Mouse (Mus musculus) heart, embryonic 12.5 days (tissue): Measurements from ENCODE around the gene Prdx2. TPM values are rescaled to one million over a fixed set of nuclear protein-coding genes. Genes with fewer than 3 reads are reported as not detected.
A peak's percentile ranks its signal among the peaks of the same experiment; 100 is the strongest.

Experiments
- ATAC-seq: fragments of 200-750 bp; cut with Nextera tagmentation; 2 replicates; pipeline ENCODE4 v1.8.0; 2017; ENCODE audit warnings: moderate TSS enrichment, moderate library complexity; ENCODE audit not compliant: insufficient number of reproducible peaks, low FRiP score
- H3K27ac ChIP-seq: fragments of 300-500 bp; sonication (generic); 2 replicates; pipeline ENCODE4 v1.5.1; 2016; ENCODE audit warnings: mild to moderate bottlenecking, moderate library complexity; ENCODE audit not compliant: poor library complexity, severe bottlenecking
- H3K27me3 ChIP-seq: fragments of 300-500 bp; sonication (generic); replicated peaks from 2 replicates; pipeline ENCODE4 v1.6.1; 2016; ENCODE audit warnings: mild to moderate bottlenecking, moderate library complexity
- H3K36me3 ChIP-seq: fragments of 300-500 bp; sonication (generic); 2 replicates; pipeline ENCODE4 v1.6.1; 2016; ENCODE audit warnings: mild to moderate bottlenecking, moderate library complexity
- H3K4me1 ChIP-seq: fragments of 300-500 bp; sonication (generic); replicated peaks from 2 replicates; pipeline ENCODE4 v1.6.1; 2016; ENCODE audit warnings: mild to moderate bottlenecking
- H3K4me2 ChIP-seq: fragments of 300-500 bp; sonication (generic); 2 replicates; pipeline ENCODE4 v1.6.1; 2016; ENCODE audit warnings: mild to moderate bottlenecking, moderate library complexity
- H3K4me3 ChIP-seq: fragments of 300-500 bp; sonication (generic); 2 replicates; pipeline ENCODE4 v1.5.1; 2016; ENCODE audit warnings: mild to moderate bottlenecking
- H3K9ac ChIP-seq: fragments of 300-500 bp; sonication (generic); 2 replicates; pipeline ENCODE4 v1.6.1; 2016; ENCODE audit warnings: mild to moderate bottlenecking, moderate library complexity
- H3K9me3 ChIP-seq: fragments of 300-500 bp; sonication (generic); replicated peaks from 2 replicates; pipeline ENCODE4 v1.6.1; 2016; ENCODE audit warnings: mild to moderate bottlenecking, moderate library complexity
- WGBS: fragments of 180-500 bp; shearing (Covaris S2); methylation state at CpG from one replicate; pipeline ENCODE4 v1.1.7; 2016; 5-methylcytosine and 5-hydroxymethylcytosine counted together
- polyA plus RNA-seq: library from polyadenylated mRNA; unstranded; fragments of >200 nt; fragmentation: Nextera tagmentation; extraction: Ambion mirVana; gene quantifications from 2 replicates; pipeline ENCODE4 v1.2.1, GENCODE M21; 2016

Prdx2 gene
- 638 and 672 TPM in 2 replicates for polyA plus RNA-seq

DNA sequence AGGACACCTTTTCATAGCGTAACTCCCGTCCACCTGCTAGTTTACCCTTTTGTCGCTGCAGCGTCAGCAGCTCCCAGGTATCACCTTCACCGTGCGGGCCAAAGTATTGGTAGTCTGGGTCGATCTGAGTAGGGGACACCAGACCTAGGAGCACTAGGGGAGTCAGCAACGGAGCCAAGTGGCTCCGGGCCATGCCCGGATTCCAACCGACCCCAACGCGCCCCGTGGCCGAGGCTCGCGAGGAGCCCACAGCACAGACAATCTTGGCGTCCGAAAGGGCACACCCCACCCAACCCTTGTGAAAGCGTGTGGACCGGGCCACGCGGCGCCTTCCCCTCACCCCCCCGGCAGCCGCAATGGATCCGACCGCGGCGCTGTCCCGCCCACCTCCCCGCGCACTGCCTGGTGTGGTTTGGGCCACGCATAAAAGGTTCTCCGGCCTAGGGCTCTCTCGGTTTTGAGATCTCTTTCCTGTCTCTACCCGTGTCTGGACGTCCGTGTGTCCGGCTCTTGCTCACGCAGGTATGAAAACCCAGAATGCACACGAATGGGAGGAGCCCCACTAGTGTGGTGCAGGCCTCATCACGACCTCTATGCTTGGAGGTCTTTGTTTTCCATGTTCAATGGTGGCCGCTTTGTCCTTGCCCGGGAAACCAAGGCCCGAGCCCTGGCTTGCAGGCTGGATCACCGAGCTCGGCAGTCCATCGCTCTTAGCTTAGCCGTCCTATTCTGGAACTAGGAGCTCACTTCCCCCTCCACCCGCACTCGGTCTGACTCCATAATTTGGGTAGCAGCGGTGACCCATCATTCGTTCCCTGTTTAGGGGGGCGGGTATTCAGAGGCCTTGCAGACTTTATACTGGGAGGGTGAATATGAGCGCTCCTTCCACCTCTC is at the start of gene Prdx2, which contains the start of the genes Gm49661 and Rnaseh2a:
TSS of gene Prdx2 (plus strand) at position 347 of the 894 bp plus-strand sequence.
TSS of gene Gm49661 (minus strand) at position 193 of the 894 bp plus-strand sequence.
TSS of gene Rnaseh2a (minus strand) at position 527 of the 894 bp plus-strand sequence.
- peak within 1 kb of the TSS; percentile 85 for H3K4me3 ChIP-seq
- ATAC-seq: peak; percentile 84
- WGBS: under 1% methylated on average over 56 of the region's 56 CpGs
- peak within 1 kb of the TSS; percentile 93 for H3K9ac ChIP-seq
- no peaks in the 10 kb centered on the region for H3K27me3 ChIP-seq
- H3K9me3 ChIP-seq: no peaks in the 10 kb centered on the region
- peak within 1 kb of the TSS; percentile 96 for H3K4me2 ChIP-seq
- peaks cover 45% of the 10 kb centered on the region for H3K4me1 ChIP-seq
- H3K27ac ChIP-seq: peak within 1 kb of the TSS; percentile 84
- H3K36me3 ChIP-seq: peaks cover 37% of the 10 kb centered on the region

DNA sequence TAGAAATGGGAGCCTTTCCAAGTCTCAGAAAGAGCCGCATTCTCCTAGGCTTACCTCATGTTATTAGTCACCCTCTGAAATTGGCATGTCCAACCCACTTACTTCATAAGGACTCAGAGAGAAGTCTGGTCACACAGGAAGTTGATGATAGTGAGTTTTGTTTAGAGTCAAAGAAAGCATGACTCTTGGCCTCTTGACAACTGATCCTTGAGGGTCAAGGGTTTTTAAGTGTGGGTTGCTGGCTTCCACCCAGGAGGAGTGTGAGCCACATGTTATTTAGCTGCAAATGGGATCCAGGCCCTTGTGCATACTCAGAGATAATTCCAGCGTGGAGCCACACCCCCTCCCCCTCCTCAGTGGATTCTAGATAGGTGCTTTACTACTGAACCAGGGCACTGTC is 47.8 kb upstream of the Prdx2 start:
- Histone ChIP-seq H3K27ac (no peak overlapping the region), H3K4me3 (no peak overlapping the region), H3K9me3 (no peaks in the 10 kb centered on the region), H3K4me2 (no peak overlapping the region), H3K27me3 (peaks cover 80% of the 10 kb centered on the region), H3K4me1 (peaks cover 5% of the 10 kb centered on the region; the same call in 1 of the 2 replicates), H3K36me3 (no peaks in the 10 kb centered on the region), H3K9ac (no peak overlapping the region)
- 52% methylated on average over 2 of the region's 2 CpGs for WGBS
- ATAC-seq: no peak

DNA sequence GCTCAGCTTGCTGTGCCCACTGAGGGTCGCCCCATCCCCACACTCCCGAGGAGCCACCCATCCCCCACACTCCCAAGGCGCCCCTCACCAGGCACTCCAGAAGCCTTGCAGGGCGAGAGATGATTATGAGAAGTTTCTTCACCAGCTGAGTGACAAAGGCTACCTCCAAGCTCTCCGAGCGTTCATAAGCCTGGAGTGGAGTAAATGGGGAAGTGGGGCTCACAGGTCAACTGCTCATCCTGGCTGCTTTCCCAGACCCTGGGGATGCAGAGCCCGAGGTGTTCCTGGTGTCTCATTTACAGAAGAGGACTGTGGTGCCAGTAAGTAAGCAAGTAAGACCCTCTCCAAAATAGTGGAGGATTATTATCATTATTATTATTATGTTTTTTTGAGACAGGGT is 43.8 kb upstream of the Prdx2 start:
- Histone ChIP-seq H3K27ac (no peak overlapping the region), H3K36me3 (no peaks in the 10 kb centered on the region), H3K4me1 (peaks cover 13% of the 10 kb centered on the region; the same call in 1 of the 2 replicates), H3K9ac (no peak overlapping the region), H3K9me3 (no peaks in the 10 kb centered on the region), H3K27me3 (peaks cover 76% of the 10 kb centered on the region), H3K4me2 (no peak overlapping the region), H3K4me3 (no peak overlapping the region)
- 59% methylated on average over 7 of the region's 7 CpGs for WGBS
- ATAC-seq: no peak

DNA sequence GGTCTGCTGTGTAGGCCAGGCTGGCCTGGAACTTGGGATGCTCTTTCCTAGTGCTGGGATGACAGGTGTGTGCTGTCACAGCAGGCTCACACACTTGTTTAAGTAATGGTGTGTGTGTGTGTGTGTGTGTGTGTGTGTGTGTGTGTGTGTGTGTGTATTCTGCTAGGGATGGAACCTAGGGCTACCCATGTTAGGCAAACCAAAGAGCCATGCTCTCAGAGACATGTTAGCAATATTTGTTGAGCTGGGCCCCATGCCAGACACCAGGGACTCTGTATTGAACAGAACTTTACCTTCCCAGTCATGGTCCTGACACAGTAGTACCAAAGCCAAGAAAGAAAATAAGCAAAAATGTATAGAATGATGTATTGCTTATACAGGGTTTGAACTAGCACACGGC is 41.9 kb upstream of the Prdx2 start:
- Histone ChIP-seq H3K4me1 (0 out of 2 replicates have a peak, but pooled peaks cover 9% of the 10 kb centered on the region), H3K27ac (no peak overlapping the region), H3K9ac (no peak overlapping the region), H3K27me3 (peaks cover 84% of the 10 kb centered on the region), H3K4me3 (no peak overlapping the region), H3K36me3 (no peaks in the 10 kb centered on the region), H3K9me3 (no peaks in the 10 kb centered on the region), H3K4me2 (no peak overlapping the region)
- ATAC-seq: no peak
- WGBS: 68% methylated on average over 1 of the region's 1 CpGs

DNA sequence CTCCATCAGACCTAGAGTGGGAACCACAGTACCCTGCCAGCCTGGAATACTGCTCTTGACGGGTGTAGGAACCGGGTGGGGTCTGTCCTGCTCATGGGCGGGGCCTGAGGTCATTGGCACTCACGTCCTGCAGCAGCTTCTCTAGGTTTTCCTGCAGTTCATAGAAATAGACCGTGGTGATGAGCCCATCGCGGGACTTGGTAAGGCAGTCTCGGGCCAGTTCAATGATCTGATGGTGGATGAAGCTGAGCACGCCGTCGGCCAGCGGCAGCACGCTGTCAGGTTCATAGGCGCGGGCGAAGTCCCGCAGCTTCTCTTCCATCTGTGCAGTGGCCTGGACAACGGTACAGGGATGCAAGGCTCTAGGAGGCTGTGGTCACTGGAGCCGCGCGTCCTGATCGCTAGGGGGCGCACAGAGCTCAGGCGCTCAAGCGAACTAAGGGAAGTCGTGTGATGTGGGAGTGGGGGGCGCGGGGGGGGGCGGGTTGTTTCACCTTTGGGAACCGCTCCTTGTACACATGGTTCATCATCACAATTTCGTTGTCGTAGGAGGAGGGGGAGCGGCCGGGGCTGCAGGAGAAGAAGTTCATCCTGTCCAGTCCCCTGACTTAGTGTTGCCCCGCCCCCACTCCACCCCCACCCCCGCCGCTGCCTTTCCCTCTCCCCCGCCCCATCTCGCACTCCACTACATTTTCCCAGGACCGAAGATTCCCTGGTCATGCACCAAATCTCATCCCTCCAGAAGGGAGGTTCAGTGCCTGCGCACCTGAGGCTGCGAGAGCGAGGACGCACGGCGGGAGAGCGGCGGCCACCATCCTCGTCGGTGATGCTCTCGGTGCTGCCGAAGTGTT is 40.7 kb upstream of the Prdx2 start:
- WGBS: 4% methylated on average over 51 of the region's 52 CpGs
- H3K4me3 ChIP-seq: peak overlapping the region; percentile 42
- no peak overlapping the region for H3K27ac ChIP-seq
- peaks cover 86% of the 10 kb centered on the region for H3K27me3 ChIP-seq
- H3K4me1 ChIP-seq: 0 out of 2 replicates have a peak, but pooled peaks cover 9% of the 10 kb centered on the region
- H3K4me2 ChIP-seq: peak overlapping the region; percentile 69
- no peaks in the 10 kb centered on the region for H3K9me3 ChIP-seq
- H3K36me3 ChIP-seq: no peaks in the 10 kb centered on the region
- H3K9ac ChIP-seq: peak overlapping the region; percentile 21; the same call in 1 of the 2 replicates
- ATAC-seq: peak; percentile 64; the same call in 1 of the 2 replicates

DNA sequence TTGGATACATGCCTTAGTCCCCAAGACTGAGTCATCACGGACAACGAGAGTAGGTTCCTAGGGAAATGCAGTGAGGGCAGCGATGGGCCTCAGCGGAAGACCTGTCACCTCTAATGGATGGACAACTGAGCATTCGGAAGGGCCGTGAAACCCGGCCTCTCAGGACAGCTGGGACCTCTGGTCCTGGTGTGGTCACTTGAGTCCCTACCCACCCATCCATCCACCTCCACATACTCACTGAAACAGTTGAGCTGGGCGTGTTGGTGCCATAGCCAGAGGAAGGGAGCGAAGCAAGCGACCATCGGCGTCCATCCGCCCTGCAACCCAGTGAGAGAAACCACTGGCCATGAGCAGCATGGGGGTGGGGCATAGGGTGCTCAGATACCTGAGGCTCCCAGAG is 38.8 kb upstream of the Prdx2 start:
- Histone ChIP-seq H3K36me3 (no peaks in the 10 kb centered on the region), H3K4me2 (no peak overlapping the region), H3K27me3 (peaks cover 87% of the 10 kb centered on the region), H3K9ac (no peak overlapping the region), H3K4me3 (no peak overlapping the region), H3K27ac (no peak overlapping the region), H3K9me3 (no peaks in the 10 kb centered on the region), H3K4me1 (peaks cover 11% of the 10 kb centered on the region; the same call in 1 of the 2 replicates)
- 79% methylated on average over 13 of the region's 13 CpGs for WGBS
- no peak for ATAC-seq

DNA sequence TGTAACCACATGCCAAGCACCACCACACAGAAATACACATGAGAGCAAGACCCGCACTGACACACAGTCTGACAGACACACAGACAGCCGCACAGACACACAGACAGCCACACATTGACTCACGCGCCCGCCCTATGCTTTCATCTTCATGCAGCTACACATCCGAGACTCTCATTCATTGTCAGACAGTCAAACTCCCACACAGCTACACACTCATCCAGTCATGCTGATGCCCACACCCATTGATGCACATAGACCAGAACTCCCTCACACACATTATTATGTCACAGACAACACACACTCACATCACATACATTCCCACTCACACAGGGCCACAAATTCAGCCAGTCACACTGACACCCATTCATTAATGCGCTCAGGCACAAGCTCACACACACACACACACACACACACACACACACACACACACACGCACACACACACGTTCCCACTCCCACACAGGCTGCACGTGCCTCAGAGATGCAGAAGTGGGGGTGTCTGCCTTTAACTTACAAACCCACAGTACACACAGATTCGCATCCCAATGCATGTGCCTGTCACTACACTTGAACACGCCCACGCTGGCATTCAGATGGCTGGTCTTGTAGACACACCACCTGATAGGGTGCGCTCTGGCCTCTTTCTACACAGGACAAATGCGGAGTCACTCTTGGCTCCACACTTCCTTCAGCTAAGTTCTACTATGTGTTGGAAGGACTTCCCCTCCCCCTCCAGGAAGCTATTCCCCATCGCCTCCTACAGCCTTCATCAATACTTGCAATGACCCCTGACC is 35.4 kb upstream of the Prdx2 start:
- Histone ChIP-seq H3K36me3 (no peaks in the 10 kb centered on the region), H3K9me3 (no peaks in the 10 kb centered on the region), H3K4me2 (no peak overlapping the region), H3K4me1 (peaks cover 15% of the 10 kb centered on the region), H3K9ac (no peak overlapping the region), H3K4me3 (no peak overlapping the region), H3K27ac (no peak overlapping the region), H3K27me3 (peaks cover 93% of the 10 kb centered on the region)
- WGBS: 75% methylated on average over 16 of the region's 16 CpGs
- ATAC-seq: no peak

DNA sequence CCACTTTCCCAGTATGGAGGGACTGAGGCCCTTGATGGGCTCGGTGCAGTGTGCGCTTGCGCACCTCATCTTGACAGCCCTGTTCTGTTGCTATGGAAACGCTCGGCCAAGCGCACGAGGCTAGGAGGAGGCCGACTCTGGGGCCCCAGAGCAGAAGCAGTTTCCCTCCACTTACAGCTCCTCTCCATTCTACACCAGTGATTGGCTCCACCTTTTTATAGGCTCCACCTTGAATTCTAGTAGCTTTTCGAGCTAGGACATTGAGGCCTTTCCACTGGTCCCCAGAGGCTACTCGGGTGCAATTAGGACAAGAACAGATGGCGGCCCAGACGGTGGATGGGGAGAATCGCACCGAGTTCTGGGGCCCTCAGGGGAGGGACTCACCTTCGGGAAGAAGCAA is 34.5 kb upstream of the Prdx2 start:
- WGBS: 3% methylated on average over 15 of the region's 15 CpGs
- Histone ChIP-seq H3K9me3 (no peaks in the 10 kb centered on the region), H3K9ac (no peak overlapping the region), H3K4me2 (no peak overlapping the region), H3K4me1 (peaks cover 12% of the 10 kb centered on the region), H3K36me3 (no peaks in the 10 kb centered on the region), H3K27me3 (peaks cover 88% of the 10 kb centered on the region), H3K27ac (no peak overlapping the region), H3K4me3 (no peak overlapping the region)
- ATAC-seq: no peak

DNA sequence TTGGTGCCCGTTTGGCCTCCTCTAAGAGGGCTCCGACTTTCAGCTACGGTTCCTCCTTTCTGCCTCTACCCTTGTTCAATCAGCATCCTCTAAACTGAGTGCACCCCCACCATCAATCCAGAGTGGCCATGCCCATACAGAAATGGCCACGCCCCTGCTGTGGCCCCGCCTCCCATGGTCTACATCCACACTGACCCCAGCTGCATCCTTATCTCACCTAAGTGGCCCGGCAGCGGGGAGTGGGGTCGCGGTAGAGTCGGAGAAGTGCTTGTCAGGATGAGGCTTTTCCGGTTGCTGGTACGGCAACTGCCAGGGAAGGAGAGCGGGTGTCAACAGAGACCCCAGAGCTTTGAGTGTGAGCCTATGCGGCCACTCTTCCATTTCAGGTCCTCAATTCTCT is 33.9 kb upstream of the Prdx2 start:
- ATAC-seq: no peak
- H3K27me3 ChIP-seq: peaks cover 85% of the 10 kb centered on the region
- 4% methylated on average over 14 of the region's 14 CpGs for WGBS
- no peak overlapping the region for H3K9ac ChIP-seq
- no peaks in the 10 kb centered on the region for H3K36me3 ChIP-seq
- H3K4me1 ChIP-seq: peaks cover 12% of the 10 kb centered on the region
- H3K4me3 ChIP-seq: no peak overlapping the region
- no peaks in the 10 kb centered on the region for H3K9me3 ChIP-seq
- H3K27ac ChIP-seq: no peak overlapping the region
- no peak overlapping the region for H3K4me2 ChIP-seq
